Mouse (Mus musculus): ENCODE results near the gene Klhl4. TPM values are rescaled to one million over a fixed set of nuclear protein-coding genes. Genes with fewer than 3 reads are reported as not detected.

Gene Klhl4
- not detected in 2 replicates for polyA plus RNA-seq (2012)

DNA sequence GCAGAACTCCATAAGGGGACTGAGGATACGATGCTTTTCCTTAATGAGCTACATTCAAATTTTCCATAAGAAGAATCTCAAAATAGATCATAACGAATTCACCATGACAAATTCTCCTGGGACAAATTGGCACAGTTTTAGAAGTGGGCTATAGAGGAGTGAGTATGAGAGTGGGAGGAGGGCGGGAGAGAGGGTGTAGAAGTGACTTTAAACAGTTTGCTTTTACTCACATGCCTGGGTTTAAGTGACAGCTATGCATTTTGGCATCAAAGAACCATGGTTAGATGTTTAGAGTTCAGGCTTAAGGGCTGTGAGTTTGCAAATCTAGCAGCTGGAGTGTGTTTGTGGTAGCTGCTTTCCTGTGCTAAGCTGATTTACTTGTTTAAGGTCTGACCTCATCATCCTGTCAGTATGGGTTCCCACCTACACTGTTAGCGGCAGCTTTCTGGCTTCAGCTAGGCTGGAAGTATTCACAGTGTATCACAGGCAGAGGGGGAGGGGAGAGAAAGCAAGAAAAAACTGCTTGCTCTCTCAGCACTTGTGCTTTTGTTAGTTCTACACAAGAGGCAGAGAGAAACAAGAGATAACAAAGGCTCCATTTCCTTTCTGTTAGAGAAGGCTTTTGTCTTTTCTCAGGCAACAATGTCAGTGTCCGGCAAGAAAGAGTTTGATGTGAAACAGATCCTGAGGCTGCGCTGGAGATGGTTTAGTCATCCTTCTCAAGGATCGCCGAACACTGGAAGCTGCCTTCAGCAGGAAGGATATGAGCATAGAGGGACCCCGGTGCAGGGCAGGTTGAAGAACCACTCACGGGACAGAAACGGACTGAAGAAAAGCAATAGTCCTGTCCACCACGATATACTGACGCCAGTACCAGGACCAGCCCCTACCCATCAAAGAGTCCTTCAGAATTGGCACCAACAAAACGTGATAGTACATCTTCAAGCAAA lies at the start of gene Klhl4:
TSS of gene Klhl4 (plus strand) at position 552 of the 950 bp plus-strand sequence.
- TF ChIP-seq GATA1 (IDR thresholded peaks at IDR 0.05; ENCODE audit: low read length) = no peak

DNA sequence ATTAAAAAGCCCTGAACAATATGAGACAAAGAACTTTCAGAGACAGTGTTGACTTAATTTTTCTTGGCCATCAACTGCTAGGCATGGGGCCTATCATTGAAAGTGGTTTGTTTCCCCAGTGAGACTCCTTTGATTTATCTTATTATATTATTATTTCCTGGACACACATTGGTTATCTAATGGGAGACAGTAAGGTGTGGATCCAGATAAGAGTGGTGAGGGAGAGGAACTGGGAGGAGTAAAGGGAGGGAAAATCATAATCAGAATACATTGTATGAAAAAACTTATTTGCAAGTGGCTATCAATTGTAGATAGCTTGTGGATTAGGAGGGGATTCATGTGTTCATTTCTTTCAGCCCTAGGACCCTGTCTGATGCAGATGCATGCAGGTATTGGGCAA lies 10.0 kb downstream of the Klhl4 start:
- no peak for TF ChIP-seq GATA1 (IDR thresholded peaks at IDR 0.05; ENCODE audit: low read length)

GRCm38 (mm10) chrX:114486691-114487090 lies 12.6 kb downstream of the Klhl4 start:
- no peak for TF ChIP-seq GATA1 (IDR thresholded peaks at IDR 0.05; ENCODE audit: low read length)

GRCm38 (mm10) chrX:114558141-114558540 lies 84.0 kb downstream of the Klhl4 start:
- no peak for TF ChIP-seq GATA1 (IDR thresholded peaks at IDR 0.05; ENCODE audit: low read length)

DNA sequence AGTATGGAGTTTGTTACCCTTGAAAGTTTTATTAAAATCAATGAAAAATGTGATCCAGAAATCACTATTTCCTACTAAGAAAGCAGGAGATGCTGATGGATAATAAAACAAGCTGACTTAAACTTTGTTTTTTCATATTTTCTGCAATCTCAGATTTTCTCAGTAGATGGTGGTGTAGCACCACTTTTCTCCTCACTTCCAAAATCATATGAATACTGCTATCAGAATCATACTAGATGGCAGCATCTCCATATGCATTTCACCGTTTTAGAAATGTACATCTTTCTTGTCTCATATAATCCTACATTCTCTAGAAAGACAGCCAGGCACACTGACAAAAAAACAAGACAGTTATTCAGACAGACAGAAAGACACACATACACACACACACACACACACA lies 108.2 kb downstream of the Klhl4 start:
- no peak for TF ChIP-seq GATA1 (IDR thresholded peaks at IDR 0.05; ENCODE audit: low read length)

Measured in G1E-ER4 (cell line).